Comparison of ENCODE assay signal across 9 mouse cellular contexts in the genomic region with DNA sequence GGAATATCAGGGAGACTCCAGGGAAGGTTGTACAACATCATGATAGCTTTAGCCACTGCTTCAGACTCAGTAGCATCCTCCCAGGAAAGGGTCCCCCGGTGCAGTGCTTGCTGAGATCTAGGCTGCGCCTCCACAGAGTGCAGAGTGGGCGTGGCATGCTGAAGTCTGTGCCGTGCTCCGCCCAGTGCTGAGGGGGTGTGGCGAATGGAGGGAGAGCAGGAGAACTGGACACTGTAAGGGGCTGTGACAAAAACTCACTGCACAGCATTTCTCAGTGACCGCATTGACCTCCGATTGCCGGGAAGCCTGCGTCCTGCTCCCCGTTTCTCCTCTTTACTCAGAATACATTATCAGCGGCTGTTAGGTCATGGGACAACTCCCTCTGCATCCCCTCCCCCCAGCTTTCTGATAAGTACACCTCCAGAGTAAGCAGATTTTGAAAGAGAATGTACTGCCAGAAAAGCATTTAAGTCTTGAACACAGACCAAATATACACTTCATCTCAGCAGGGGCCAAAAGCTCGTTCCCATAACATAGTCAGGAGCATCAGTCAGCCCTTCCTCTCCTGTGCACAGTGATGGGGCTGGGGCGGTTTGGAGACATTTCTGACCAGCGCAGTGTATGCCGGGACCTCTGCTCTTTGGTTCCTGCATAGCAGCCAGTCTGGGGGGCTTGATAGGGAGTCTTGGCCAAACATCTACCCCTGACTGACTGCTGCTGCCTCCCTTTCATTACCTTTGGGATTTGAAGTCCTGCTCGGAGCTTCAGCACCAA. TPM values are rescaled to one million over a fixed set of nuclear protein-coding genes. Genes with fewer than 3 reads are reported as not detected.
DNase-seq lines count a peak whose midpoint lies in the region; ATAC-seq lines count a peak whose summit lies in the region.
"Had no signal": no experiment of that assay in that cellular context is flagged by ENCODE, and none has a peak within 500 bp of the region (broad histone marks: within the 10 kb centered on the region; RNA-seq: fewer than 3 reads in every experiment).

No protein-coding gene starts in this region.

- H3K36me3 ChIP-seq in hindbrain, embryonic 12.5 days = no peaks in the 10 kb centered on the region
- H3K36me3 ChIP-seq in hindbrain, embryonic 10.5 days = no peaks in the 10 kb centered on the region
- H3K36me3 ChIP-seq in heart, embryonic 12.5 days = no peaks in the 10 kb centered on the region
- H3K36me3 ChIP-seq: G1E had no signal

- peak; percentile 60; the same call in 1 of the 2 replicates for ATAC-seq in hindbrain, embryonic 12.5 days (ENCODE audit: low FRiP score)
- ATAC-seq in heart, embryonic 12.5 days (ENCODE audit: insufficient number of reproducible peaks, low FRiP score) = peak; percentile 90
- no peak for ATAC-seq in activated CD4-positive, CD25-positive, alpha-beta regulatory T cell, adult 4 months

- no peak overlapping the region for H3K4me3 ChIP-seq in hindbrain, embryonic 12.5 days
- H3K4me3 ChIP-seq in hindbrain, embryonic 10.5 days = no peak overlapping the region
- H3K4me3 ChIP-seq in heart, embryonic 12.5 days = peak overlapping the region; percentile 31

- H3K4me1 ChIP-seq in hindbrain, embryonic 12.5 days = no peaks in the 10 kb centered on the region
- peaks cover 5% of the 10 kb centered on the region; the same call in 1 of the 2 replicates for H3K4me1 ChIP-seq in hindbrain, embryonic 10.5 days (replicated peaks)
- H3K4me1 ChIP-seq in heart, embryonic 12.5 days (replicated peaks) = peaks cover 32% of the 10 kb centered on the region

- no peak overlapping the region for H3K4me2 ChIP-seq in hindbrain, embryonic 12.5 days (replicated peaks)
- H3K4me2 ChIP-seq in heart, embryonic 12.5 days = peak overlapping the region; percentile 60

- no peaks in the 10 kb centered on the region for H3K9me3 ChIP-seq in hindbrain, embryonic 12.5 days (replicated peaks)
- no peaks in the 10 kb centered on the region for H3K9me3 ChIP-seq in hindbrain, embryonic 10.5 days
- H3K9me3 ChIP-seq in heart, embryonic 12.5 days (replicated peaks) = no peaks in the 10 kb centered on the region
- H3K9me3 ChIP-seq: G1E had no signal

- no peak overlapping the region for H3K9ac ChIP-seq in hindbrain, embryonic 12.5 days
- H3K9ac ChIP-seq in heart, embryonic 12.5 days = no peak overlapping the region; the same call in 1 of the 2 replicates

- WGBS in hindbrain, embryonic 12.5 days = 70% methylated on average over 17 of the region's 17 CpGs
- 75% methylated on average over 17 of the region's 17 CpGs for WGBS in hindbrain, embryonic 10.5 days
- 32% methylated on average over 17 of the region's 17 CpGs for WGBS in heart, embryonic 12.5 days

- DNase-seq in hindbrain, embryonic 10.5 days (ENCODE audit: low spot score) = no peak
- peak; percentile 13 for DNase-seq in adrenal gland, adult 8-10 months
- DNase-seq in kidney, postnatal 10 days = peak; percentile 63
- DNase-seq in lung, postnatal 25 days (ENCODE audit: low spot score) = peak; percentile 43
- DNase-seq in right cerebral cortex, postnatal 25 days = no peak

- no peaks in the 10 kb centered on the region for H3K27me3 ChIP-seq in hindbrain, embryonic 12.5 days
- no peaks in the 10 kb centered on the region for H3K27me3 ChIP-seq in hindbrain, embryonic 10.5 days (ENCODE audit: insufficient read depth, poor library complexity, severe bottlenecking)
- H3K27me3 ChIP-seq in heart, embryonic 12.5 days (replicated peaks) = no peaks in the 10 kb centered on the region

- H3K27ac ChIP-seq in hindbrain, embryonic 12.5 days = no peak overlapping the region
- no peak overlapping the region for H3K27ac ChIP-seq in hindbrain, embryonic 10.5 days
- H3K27ac ChIP-seq in heart, embryonic 12.5 days (ENCODE audit: poor library complexity, severe bottlenecking) = peak overlapping the region; percentile 78

RNA-seq across cellular contexts. Expression of a gene that starts 37.1 kb away (rescaled TPM):
- 38.7 and 44.5 TPM in 2 replicates for polyA plus RNA-seq in hindbrain, embryonic 12.5 days (2016; fragmentation: Nextera tagmentation; extraction: Ambion mirVana)
- polyA plus RNA-seq in hindbrain, embryonic 10.5 days (2016; fragmentation: Nextera tagmentation; extraction: Ambion mirVana) = 24.9 and 25.9 TPM in 2 replicates
- total RNA-seq in adrenal gland, adult 8-10 months (2022) = 100 to 1,000 TPM; 141 to 240 (median 190) TPM
- polyA plus RNA-seq in heart, embryonic 12.5 days (2016; fragmentation: Nextera tagmentation; extraction: Ambion mirVana) = 28.4 TPM in 2 replicates
- polyA plus RNA-seq in activated CD4-positive, CD25-positive, alpha-beta regulatory T cell, adult 4 months (2017; shearing (Covaris generic)) = 10 to 100 TPM; 20.3 to 21.7 TPM
- polyA plus RNA-seq: G1E had no signal

RNA-seq across cellular contexts. Expression of a gene that starts 37.5 kb away (rescaled TPM):
- polyA plus RNA-seq in hindbrain, embryonic 12.5 days (2016; fragmentation: Nextera tagmentation; extraction: Ambion mirVana) = 4.4 and 5.6 TPM in 2 replicates
- polyA plus RNA-seq in hindbrain, embryonic 10.5 days (2016; fragmentation: Nextera tagmentation; extraction: Ambion mirVana) = 1.4 and 2.2 TPM in 2 replicates
- total RNA-seq in adrenal gland, adult 8-10 months (2022) = 1 to 10 TPM; 1.2 to 2.4 (median 1.4) TPM
- 5.6 and 5.9 TPM in 2 replicates for polyA plus RNA-seq in heart, embryonic 12.5 days (2016; fragmentation: Nextera tagmentation; extraction: Ambion mirVana)
- 1 to 10 TPM; 2.2 to 6.0 TPM for polyA plus RNA-seq in activated CD4-positive, CD25-positive, alpha-beta regulatory T cell, adult 4 months (2017; shearing (Covaris generic))
- total RNA-seq: G1E had no signal
- polyA plus RNA-seq: G1E had no signal

Comparison
In these comparisons a context has a peak if more than half of its experiments do, and no peak if none do; other contexts are left out.
1. DNase-seq: peak in adrenal gland, adult 8-10 months (single experiment), kidney, postnatal 10 days (single experiment) and lung, postnatal 25 days (single experiment); none in hindbrain, embryonic 10.5 days (single experiment) and right cerebral cortex, postnatal 25 days (single experiment).